Mouse (Mus musculus) CH12.LX (cell line): ENCODE measurements around the gene Dand5. TPM values are rescaled to one million over a fixed set of nuclear protein-coding genes. Genes with fewer than 3 reads are reported as not detected.

Experiments
- DNase-seq: peaks from one replicate; pipeline ENCODE4 v3.0.0-alpha.2; 2013; ENCODE audit errors: extremely low read depth
- H3K27ac ChIP-seq: 2 replicates; pipeline ENCODE4 v1.5.1; 2012; ENCODE audit warnings: low read depth, mild to moderate bottlenecking, control low read depth, moderate library complexity; ENCODE audit not compliant: insufficient read depth
- H3K27me3 ChIP-seq: replicated peaks from 2 replicates; pipeline ENCODE3; 2012; ENCODE audit warnings: inconsistent platforms
- H3K36me3 ChIP-seq, 2 experiments: replicated peaks in 1 of 2; 2 replicates each; pipeline versions ENCODE3 to v1.6.1; 2012; ENCODE audit warnings: inconsistent platforms in 1 of 2, low read length in 1 of 2, mild to moderate bottlenecking in 1 of 2, mixed read lengths in 1 of 2, moderate library complexity in 1 of 2; ENCODE audit not compliant: control insufficient read depth in 1 of 2, insufficient read depth in 1 of 2
- H3K4me1 ChIP-seq, 2 experiments: 2 replicates each; pipeline ENCODE4 v1.6.1; 2012; ENCODE audit warnings: inconsistent platforms in 1 of 2, moderate library complexity in 1 of 2; ENCODE audit not compliant: insufficient read depth in 2 of 2, control insufficient read depth in 1 of 2
- H3K4me2 ChIP-seq: 2 replicates; pipeline ENCODE4 v1.6.1; 2012; ENCODE audit warnings: low read depth, mild to moderate bottlenecking, control low read depth; ENCODE audit not compliant: poor library complexity, insufficient read depth, severe bottlenecking
- H3K4me3 ChIP-seq, 3 experiments: fragments of 150-350 bp in 1 of 3; sonication (generic) in 1 of 3; replicated peaks in 1 of 3; 2 replicates each; pipeline versions ENCODE3 to v1.5.1; 2011 to 2012; ENCODE audit warnings: low read depth in 2 of 3, low read length in 2 of 3, mild to moderate bottlenecking in 2 of 3, moderate library complexity in 2 of 3, control low read depth in 1 of 3, improper control_type of control experiment in 1 of 3, inconsistent platforms in 1 of 3, mixed read lengths in 1 of 3; ENCODE audit not compliant: poor library complexity in 1 of 3
- H3K79me2 ChIP-seq: replicated peaks from 2 replicates; pipeline ENCODE4 v1.6.1; 2012; ENCODE audit warnings: mild to moderate bottlenecking, moderate library complexity; ENCODE audit not compliant: control insufficient read depth, poor library complexity, insufficient read depth, severe bottlenecking; ENCODE audit errors: extremely low read depth
- H3K9ac ChIP-seq: 2 replicates; pipeline ENCODE4 v1.6.1; 2012; ENCODE audit warnings: low read depth, mild to moderate bottlenecking, control low read depth, moderate library complexity; ENCODE audit not compliant: insufficient read depth
- H3K9me3 ChIP-seq: replicated peaks from 2 replicates; pipeline ENCODE3; 2012; ENCODE audit warnings: low read length, inconsistent platforms, mixed read lengths
- ELF1 ChIP-seq: IDR thresholded peaks from 2 replicates; pipeline ENCODE4 v1.6.1; 2014; ENCODE audit warnings: low read depth, mild to moderate bottlenecking, inconsistent platforms, low read length, improper control_type of control experiment
- ETS1 ChIP-seq: conservative IDR thresholded peaks from 2 replicates; pipeline ENCODE4 v1.6.1; 2012; ENCODE audit warnings: low read depth, mild to moderate bottlenecking, inconsistent platforms, low read length, improper control_type of control experiment, moderate library complexity
- IRF4 ChIP-seq: IDR thresholded peaks from 2 replicates; pipeline ENCODE4 v1.6.1; 2014; ENCODE audit warnings: low read depth, mild to moderate bottlenecking, inconsistent platforms, low read length, improper control_type of control experiment
- MXI1 ChIP-seq: IDR thresholded peaks from 2 replicates; pipeline ENCODE4 v1.6.1; 2011; ENCODE audit warnings: mild to moderate bottlenecking, low read depth, low read length, improper control_type of control experiment
- POLR2AphosphoS2 ChIP-seq: IDR thresholded peaks from 2 replicates; pipeline ENCODE4 v1.6.1; 2011; ENCODE audit warnings: low read depth, low read length, improper control_type of control experiment
- SIN3A ChIP-seq: IDR thresholded peaks from 2 replicates; pipeline ENCODE4 v1.6.1; 2012; ENCODE audit warnings: low read length, improper control_type of control experiment, inconsistent platforms
- USF1 ChIP-seq: IDR thresholded peaks from 2 replicates; pipeline ENCODE4 v1.6.1; 2014; ENCODE audit warnings: low read depth, mild to moderate bottlenecking, inconsistent platforms, low read length, improper control_type of control experiment
- ZMIZ1 ChIP-seq: IDR thresholded peaks from 2 replicates; pipeline ENCODE4 v1.6.1; 2012; ENCODE audit warnings: low read depth, mild to moderate bottlenecking, inconsistent platforms, low read length, improper control_type of control experiment
- ZNF384 ChIP-seq: IDR thresholded peaks from 2 replicates; pipeline ENCODE4 v1.6.1; 2012; ENCODE audit warnings: low read depth, low read length, improper control_type of control experiment, inconsistent platforms
- dilution Hi-C: fragments of 300-500 bp; cut with MboI; formaldehyde crosslinking; loops from 2 replicates; pipeline ENCODE4 v1.14.3; 2020; ENCODE audit warnings: low sequenced_read_pairs; ENCODE audit not compliant: extremely low pct_unique_long_range_greater_than_20kb, extremely low pct_ligation_motif_present
- in situ Hi-C: fragments of 300-500 bp; cut with MboI; formaldehyde crosslinking; loops from 3 replicates; pipeline ENCODE4 v1.14.3; 2019; ENCODE audit warnings: low sequenced_read_pairs, low pct_ligation_motif_present, low pct_unique_long_range_greater_than_20kb, mixed read lengths
- polyA plus RNA-seq: library from polyadenylated mRNA; unstranded; fragments of >175 nt; gene quantifications from 2 replicates; pipeline ENCODE4 v1.2.1, GENCODE M21; 2012; ENCODE audit warnings: low read depth; ENCODE audit not compliant: insufficient read length
- total RNA-seq, 2 experiments: library from RNA; depleted of rRNA; stranded (reverse); fragments of 300-350 nt in 1 of 2; fragments of >200 nt in 1 of 2; gene quantifications; 2 replicates each; pipeline ENCODE4 v1.2.3; 2012 to 2014

Gene Dand5
- total and polyA plus RNA-seq, 3 experiments: 1.4 to 1.7 (median 1.5) TPM

GRCm38 (mm10) chr8:84834866-84835855, 12.5 kb upstream of the Dand5 start:
- H3K9me3 ChIP-seq: no peaks in the 10 kb centered on the region
- TF ChIP-seq ZMIZ1: 0 out of 2 replicates have a peak, but pooled peaks have one; percentile 31
- no peak for TF ChIP-seq IRF4
- no peak for TF ChIP-seq ETS1
- TF ChIP-seq ZNF384: no peak
- TF ChIP-seq POLR2AphosphoS2: no peak; the same call in 1 of the 2 replicates
- no peak for TF ChIP-seq MXI1
- TF ChIP-seq ELF1: no peak
- in situ Hi-C loops (no loop called here), dilution Hi-C loops (no loop called here)
- no peaks in the 10 kb centered on the region for H3K27me3 ChIP-seq
- no peak overlapping the region for H3K9ac ChIP-seq
- peaks cover 47 to 59% of the 10 kb centered on the region in 2 experiments for H3K36me3 ChIP-seq
- no peak overlapping the region for H3K27ac ChIP-seq
- peaks cover 35% of the 10 kb centered on the region for H3K79me2 ChIP-seq
- peaks cover 8 to 71% of the 10 kb centered on the region in 2 experiments; a peak in 3 of 4 replicates for H3K4me1 ChIP-seq
- no peak overlapping the region for H3K4me3 ChIP-seq
- H3K4me2 ChIP-seq: no peak overlapping the region
- no peak for DNase-seq

DNA sequence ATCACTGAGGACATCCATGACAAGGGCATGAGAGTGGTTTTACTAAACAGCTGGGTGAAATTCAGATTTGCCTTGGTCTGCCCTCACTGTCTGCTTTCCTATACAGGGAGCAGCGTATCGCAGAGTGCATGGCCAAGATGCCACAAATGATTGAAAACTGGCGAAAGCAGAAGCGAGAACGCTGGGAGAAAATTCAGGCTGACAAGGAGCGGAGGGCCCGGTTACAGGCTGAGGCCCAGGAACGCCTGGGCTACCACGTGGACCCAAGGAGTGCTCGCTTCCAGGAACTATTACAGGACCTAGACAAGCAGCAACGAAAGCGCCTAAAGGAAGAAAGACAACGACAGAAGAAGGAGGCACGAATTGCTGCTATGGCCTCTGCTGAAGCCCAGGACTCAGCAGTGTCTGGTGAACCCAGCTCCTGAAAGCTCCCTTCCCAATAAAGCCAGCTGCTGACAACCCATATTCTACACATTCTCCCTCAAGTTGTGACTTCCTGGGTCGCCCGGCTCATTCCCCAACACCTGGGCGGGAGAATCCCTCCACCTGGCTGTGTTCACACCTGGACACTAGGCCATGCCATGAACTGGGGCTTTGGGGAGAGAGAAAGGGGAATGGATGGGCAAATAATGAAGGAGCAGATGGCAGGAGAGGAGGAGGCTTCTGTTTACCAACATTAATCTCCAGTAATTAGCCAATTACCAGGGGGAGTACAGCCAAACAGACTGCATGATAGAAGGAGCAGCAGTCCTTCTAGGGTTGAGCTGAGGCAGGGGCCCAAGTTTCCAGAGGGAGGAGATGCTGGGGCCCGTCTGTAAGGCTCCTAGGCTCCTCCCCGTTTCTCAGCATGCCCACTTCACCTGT, 11.6 kb upstream of the Dand5 start:
- Histone ChIP-seq H3K9me3 (no peaks in the 10 kb centered on the region), H3K4me2 (no peak overlapping the region), H3K27ac (no peak overlapping the region), H3K79me2 (peaks cover 26% of the 10 kb centered on the region), H3K4me1 (peaks cover 8 to 66% of the 10 kb centered on the region in 2 experiments; a peak in 3 of 4 replicates), H3K9ac (no peak overlapping the region), H3K27me3 (no peaks in the 10 kb centered on the region), H3K36me3 (peaks cover 47 to 60% of the 10 kb centered on the region in 2 experiments), H3K4me3 (no peak overlapping the region)
- TF ChIP-seq POLR2AphosphoS2 (0 out of 2 replicates have a peak, but pooled peaks have one; percentile 36), SIN3A (no peak), USF1 (no peak)
- no peak for DNase-seq
- dilution Hi-C loops (no loop called here), in situ Hi-C loops (no loop called here)
